Comparison of ENCODE assay signal across 11 mouse cellular contexts in the genomic region with DNA sequence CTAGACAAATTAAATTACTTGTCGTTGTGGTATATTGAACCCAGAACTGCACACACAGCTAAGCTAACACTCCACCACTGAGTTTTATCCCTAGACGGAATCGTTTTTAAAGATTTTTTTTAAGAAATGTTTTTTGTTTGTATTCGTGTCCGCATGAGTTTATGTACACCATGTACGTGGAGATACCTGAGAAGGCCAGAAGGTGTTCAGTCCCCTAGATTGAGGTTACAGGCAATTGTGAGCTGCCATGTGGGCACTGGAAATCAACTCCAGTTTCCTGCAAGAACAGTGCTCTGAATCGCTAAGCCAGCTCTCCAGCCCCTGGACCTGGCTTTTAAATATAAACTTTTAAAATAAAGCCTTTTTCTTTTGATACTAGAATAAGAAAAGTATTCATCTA. TPM values are rescaled to one million over a fixed set of nuclear protein-coding genes. Genes with fewer than 3 reads are reported as not detected.
DNase-seq lines count a peak whose midpoint lies in the region; ATAC-seq lines count a peak whose summit lies in the region.
"Had no signal": no experiment of that assay in that cellular context is flagged by ENCODE, and none has a peak within 500 bp of the region (broad histone marks: within the 10 kb centered on the region; RNA-seq: fewer than 3 reads in every experiment).

No protein-coding gene starts in this region.

- 67% methylated on average over 7 of the region's 7 CpGs for WGBS in forebrain, embryonic 15.5 days
- 58% methylated on average over 7 of the region's 7 CpGs for WGBS in limb, embryonic 15.5 days

- H3K36me3 ChIP-seq in erythroblast, embryonic 14.5 days (ENCODE audit: control insufficient read depth), result peaks cover 2% of the 10 kb centered on the region
- no peaks in the 10 kb centered on the region for H3K36me3 ChIP-seq in forebrain, embryonic 15.5 days
- H3K36me3 ChIP-seq in limb, embryonic 15.5 days, result no peaks in the 10 kb centered on the region

- no peak for ATAC-seq in erythroblast, adult 5-6 weeks (replicated peaks; ENCODE audit: low FRiP score, poor library complexity, severe bottlenecking)
- ATAC-seq in forebrain, embryonic 15.5 days (replicated peaks), result no peak
- no peak for ATAC-seq in limb, embryonic 15.5 days (ENCODE audit: insufficient number of reproducible peaks, low FRiP score, low TSS enrichment, low read depth)

- intact Hi-C loops in gastrocnemius, postnatal 36 days (cut with DNase I), result loop anchor here (1.0 kb wide), 1 partner anchor 29 kb away; no protein-coding TSS in a partner anchor

- no peaks in the 10 kb centered on the region for H3K27me3 ChIP-seq in erythroblast, embryonic 14.5 days (ENCODE audit: control insufficient read depth)
- H3K27me3 ChIP-seq in forebrain, embryonic 15.5 days, result no peaks in the 10 kb centered on the region
- H3K27me3 ChIP-seq in limb, embryonic 15.5 days, result no peaks in the 10 kb centered on the region

- H3K9me3 ChIP-seq in erythroblast, embryonic 14.5 days (ENCODE audit: control insufficient read depth, low read length), result no peaks in the 10 kb centered on the region
- H3K9me3 ChIP-seq in forebrain, embryonic 15.5 days, result no peaks in the 10 kb centered on the region
- no peaks in the 10 kb centered on the region for H3K9me3 ChIP-seq in limb, embryonic 15.5 days

- peak; percentile 5 to 8 for DNase-seq in B cell, adult 2 months
- no peak for DNase-seq in ovary, postnatal 10 days (ENCODE audit: low spot score)
- no peak for DNase-seq in thymus, postnatal 10 days (ENCODE audit: low spot score in 2 of 2)
- DNase-seq in gastrocnemius, postnatal 36 days, result no peak

- peak overlapping the region; percentile 71; the same call in 1 of the 2 replicates for H3K9ac ChIP-seq in forebrain, embryonic 15.5 days (replicated peaks)
- H3K9ac ChIP-seq in limb, embryonic 15.5 days, result no peak overlapping the region

- H3K4me2 ChIP-seq in forebrain, embryonic 15.5 days (replicated peaks), result peak overlapping the region; percentile 56
- H3K4me2 ChIP-seq in limb, embryonic 15.5 days, result peak overlapping the region; percentile 66; the same call in 1 of the 2 replicates

- H3K4me1 ChIP-seq in erythroblast, embryonic 14.5 days (ENCODE audit: control insufficient read depth), result peaks cover 30% of the 10 kb centered on the region
- peaks cover 18% of the 10 kb centered on the region for H3K4me1 ChIP-seq in forebrain, embryonic 15.5 days
- H3K4me1 ChIP-seq in limb, embryonic 15.5 days, result peaks cover 15% of the 10 kb centered on the region

- no peak overlapping the region for H3K27ac ChIP-seq in forebrain, embryonic 15.5 days (replicated peaks)
- no peak overlapping the region for H3K27ac ChIP-seq in limb, embryonic 15.5 days

- H3K4me3 ChIP-seq in erythroblast, embryonic 14.5 days (replicated peaks), result peak overlapping the region; percentile 87
- H3K4me3 ChIP-seq in forebrain, embryonic 15.5 days, result peak overlapping the region; percentile 94
- peak overlapping the region; percentile 88 for H3K4me3 ChIP-seq in limb, embryonic 15.5 days

RNA-seq across cellular contexts. Expression of gene Kmt2c, which starts 2.1 kb away (rescaled TPM):
- 0.45 and 0.60 TPM in 2 replicates for polyA plus RNA-seq in erythroblast, embryonic 14.5 days (2012)
- 18.4 and 24.2 TPM in 2 replicates for total RNA-seq in erythroblast, adult 5-6 weeks (2015; ENCODE audit: low replicate concordance)
- total RNA-seq in erythroblast, adult 5-6 weeks (2017; ENCODE audit: low replicate concordance), result 26.7 and 33.6 TPM in 2 replicates
- polyA plus RNA-seq in forebrain, embryonic 15.5 days (2015; fragmentation: Nextera tagmentation; extraction: Ambion mirVana), result 25.6 and 26.5 TPM in 2 replicates
- polyA plus RNA-seq in limb, embryonic 15.5 days (2015; fragmentation: Nextera tagmentation; extraction: Ambion mirVana), result 11.9 and 13.4 TPM in 2 replicates
- 10 to 100 TPM; 26.8 to 31.2 TPM for total RNA-seq in gastrocnemius, postnatal 36 days (2021)

RNA-seq across cellular contexts. Expression of gene Cct8l1, which starts 15.2 kb away (rescaled TPM):
- polyA plus RNA-seq in erythroblast, embryonic 14.5 days (2012), result not detected in 2 replicates
- not detected in 2 replicates for total RNA-seq in erythroblast, adult 5-6 weeks (2015; ENCODE audit: low replicate concordance)
- total RNA-seq in erythroblast, adult 5-6 weeks (2017; ENCODE audit: low replicate concordance), result not detected in 2 replicates
- polyA plus RNA-seq in forebrain, embryonic 15.5 days (2015; fragmentation: Nextera tagmentation; extraction: Ambion mirVana), result 0.31 TPM in 1 of 2 replicates, not detected in the other
- polyA plus RNA-seq in limb, embryonic 15.5 days (2015; fragmentation: Nextera tagmentation; extraction: Ambion mirVana), result 0.09 TPM in 1 of 2 replicates, not detected in the other
- under 1 TPM in 1 of 2 experiments, not detected in 1; 0.13 TPM for total RNA-seq in gastrocnemius, postnatal 36 days (2021)
- total RNA-seq: adrenal gland, postnatal 4 days; monocyte, adult 5-6 weeks had no signal
- polyA plus RNA-seq: C2C12 had no signal

Comparison
In these comparisons a context has a peak if more than half of its experiments do, and no peak if none do; other contexts are left out.
1. DNase-seq: peak in B cell, adult 2 months (2 of 2); none in ovary, postnatal 10 days (single experiment), thymus, postnatal 10 days (0 of 2) and gastrocnemius, postnatal 36 days (0 of 2).
2. Peak in every context shown above with its lines, with median percentiles within 50 percentile points of each other: H3K4me3 ChIP-seq.